Mouse (Mus musculus): ENCODE results near the gene Fhod1. TPM values are rescaled to one million over a fixed set of nuclear protein-coding genes. Genes with fewer than 3 reads are reported as not detected.
"Not testable (repeated sequence)": the region's sequence is repeated elsewhere in the genome, so short reads cannot be mapped to it uniquely, and the experiment has no call there.

Fhod1 gene
- polyA plus RNA-seq, 1 experiment from 2014 or later, result 8.7 TPM

- TF ChIP-seq EP300 (IDR thresholded peaks at IDR 0.05), result peak; percentile 70
- no peak for TF ChIP-seq CTCF (IDR thresholded peaks at IDR 0.05)
- Histone ChIP-seq H3K27ac (ENCODE audit: low read length) (peak within 1 kb of the TSS; percentile 74), H3K27me3 (replicated peaks; ENCODE audit: insufficient read depth, low read length) (no peaks in the 10 kb centered on the region), H3K9me3 (ENCODE audit: low read length) (no peaks in the 10 kb centered on the region), H3K4me2 (replicated peaks; ENCODE audit: low read depth, low read length) (peak within 1 kb of the TSS; percentile 81), H3K9ac (replicated peaks; ENCODE audit: low read depth) (no peak within 1 kb of the TSS), H3K4me3 (ENCODE audit: low read depth, low read length) (peak within 1 kb of the TSS; percentile 93), H3K4me1 (ENCODE audit: insufficient read depth, low read depth, low read length) (peaks cover 9% of the 10 kb centered on the region; the same call in 1 of the 2 replicates), H3K36me3 (ENCODE audit: insufficient read depth, low read length) (peaks cover 9% of the 10 kb centered on the region; the same call in 1 of the 2 replicates)
- WGBS, result 33% methylated on average over 11 of the region's 11 CpGs
- DNase-seq (ENCODE audit: low spot score), result peak; percentile 47
- ATAC-seq, result peak; percentile 17; the same call in 1 of the 2 replicates
Observed at GRCm38 (mm10) chr8:105295895-105296573, 51.7 kb downstream of the Fhod1 start, which contains the start of gene Exoc3l. Gene Exoc3l, minus strand, starts transcription at chr8:105296101.

- H3K4me2 ChIP-seq (replicated peaks; ENCODE audit: low read depth, low read length), result peak overlapping the region; percentile 51
- 49% methylated on average over 11 of the region's 11 CpGs for WGBS
- H3K4me3 ChIP-seq (ENCODE audit: low read depth, low read length), result peak overlapping the region; percentile 29
- H3K27me3 ChIP-seq (replicated peaks; ENCODE audit: insufficient read depth, low read length), result 0 out of 2 replicates have a peak, but pooled peaks cover 2% of the 10 kb centered on the region
- DNase-seq (ENCODE audit: low spot score) (no peak), ATAC-seq (no peak)
- no peak overlapping the region for H3K9ac ChIP-seq (replicated peaks; ENCODE audit: low read depth)
- H3K9me3 ChIP-seq (ENCODE audit: low read length), result no peaks in the 10 kb centered on the region
- peak overlapping the region; percentile 57 for H3K27ac ChIP-seq (ENCODE audit: low read length)
- H3K36me3 ChIP-seq (ENCODE audit: insufficient read depth, low read length), result 0 out of 2 replicates have a peak, but pooled peaks cover 5% of the 10 kb centered on the region
- TF ChIP-seq CTCF (IDR thresholded peaks at IDR 0.05) (no peak), EP300 (IDR thresholded peaks at IDR 0.05) (no peak)
- H3K4me1 ChIP-seq (ENCODE audit: insufficient read depth, low read depth, low read length), result peaks cover 13% of the 10 kb centered on the region
Observed at GRCm38 (mm10) chr8:105295256-105295655, 52.5 kb downstream of the Fhod1 start.

GRCm38 (mm10) chr8:105294776-105295175 lies 53.0 kb downstream of the Fhod1 start:
- Histone ChIP-seq H3K9ac (replicated peaks; ENCODE audit: low read depth) (no peak overlapping the region), H3K36me3 (ENCODE audit: insufficient read depth, low read length) (0 out of 2 replicates have a peak, but pooled peaks cover under 1% of the 10 kb centered on the region), H3K27me3 (replicated peaks; ENCODE audit: insufficient read depth, low read length) (0 out of 2 replicates have a peak, but pooled peaks cover 4% of the 10 kb centered on the region), H3K4me2 (replicated peaks; ENCODE audit: low read depth, low read length) (peak overlapping the region; percentile 51), H3K4me1 (ENCODE audit: insufficient read depth, low read depth, low read length) (peaks cover 18% of the 10 kb centered on the region), H3K27ac (ENCODE audit: low read length) (peak overlapping the region; percentile 57; the same call in 1 of the 2 replicates), H3K9me3 (ENCODE audit: low read length) (no peaks in the 10 kb centered on the region), H3K4me3 (ENCODE audit: low read depth, low read length) (no peak overlapping the region)
- WGBS, result 51% methylated on average over 9 of the region's 9 CpGs
- TF ChIP-seq EP300 (IDR thresholded peaks at IDR 0.05) (no peak), CTCF (IDR thresholded peaks at IDR 0.05) (no peak)
- ATAC-seq, result no peak
- no peak for DNase-seq (ENCODE audit: low spot score)

- Histone ChIP-seq H3K9ac (replicated peaks; ENCODE audit: low read depth) (no peak overlapping the region), H3K36me3 (ENCODE audit: insufficient read depth, low read length) (no peaks in the 10 kb centered on the region), H3K4me3 (ENCODE audit: low read depth, low read length) (no peak overlapping the region), H3K9me3 (ENCODE audit: low read length) (no peaks in the 10 kb centered on the region), H3K27ac (ENCODE audit: low read length) (no peak overlapping the region), H3K4me1 (ENCODE audit: insufficient read depth, low read depth, low read length) (peaks cover 17% of the 10 kb centered on the region), H3K27me3 (replicated peaks; ENCODE audit: insufficient read depth, low read length) (0 out of 2 replicates have a peak, but pooled peaks cover 4% of the 10 kb centered on the region), H3K4me2 (replicated peaks; ENCODE audit: low read depth, low read length) (no peak overlapping the region)
- no peak for ATAC-seq
- TF ChIP-seq CTCF (IDR thresholded peaks at IDR 0.05) (no peak), EP300 (IDR thresholded peaks at IDR 0.05) (no peak)
- 70% methylated on average over 19 of the region's 19 CpGs for WGBS
- DNase-seq (ENCODE audit: low spot score), result no peak
Observed at GRCm38 (mm10) chr8:105293405-105293804, 54.3 kb downstream of the Fhod1 start.

- Histone ChIP-seq H3K36me3 (ENCODE audit: insufficient read depth, low read length) (no peaks in the 10 kb centered on the region), H3K9ac (replicated peaks; ENCODE audit: low read depth) (no peak overlapping the region), H3K4me3 (ENCODE audit: low read depth, low read length) (no peak overlapping the region), H3K4me2 (replicated peaks; ENCODE audit: low read depth, low read length) (no peak overlapping the region), H3K27me3 (replicated peaks; ENCODE audit: insufficient read depth, low read length) (0 out of 2 replicates have a peak, but pooled peaks cover 4% of the 10 kb centered on the region), H3K27ac (ENCODE audit: low read length) (no peak overlapping the region), H3K9me3 (ENCODE audit: low read length) (no peaks in the 10 kb centered on the region), H3K4me1 (ENCODE audit: insufficient read depth, low read depth, low read length) (peaks cover 17% of the 10 kb centered on the region)
- DNase-seq (ENCODE audit: low spot score) (no peak), ATAC-seq (no peak)
- no peak for TF ChIP-seq EP300 (IDR thresholded peaks at IDR 0.05)
- no peak for TF ChIP-seq CTCF (IDR thresholded peaks at IDR 0.05)
- 65% methylated on average over 7 of the region's 7 CpGs for WGBS
Observed at GRCm38 (mm10) chr8:105292471-105292870, 55.3 kb downstream of the Fhod1 start.

GRCm38 (mm10) chr8:105291802-105292201 lies 56.0 kb downstream of the Fhod1 start:
- ATAC-seq; DNase-seq (ENCODE audit: low spot score); H3K27me3 ChIP-seq (replicated peaks; ENCODE audit: insufficient read depth, low read length); H3K36me3 ChIP-seq (ENCODE audit: insufficient read depth, low read length); H3K9ac ChIP-seq (replicated peaks; ENCODE audit: low read depth); H3K27ac ChIP-seq (ENCODE audit: low read length); H3K9me3 ChIP-seq (ENCODE audit: low read length); H3K4me2 ChIP-seq (replicated peaks; ENCODE audit: low read depth, low read length); H3K4me3 ChIP-seq (ENCODE audit: low read depth, low read length): not testable (repeated sequence)
- WGBS, result 63% methylated on average over 3 of the region's 3 CpGs
- peaks cover 13% of the 10 kb centered on the region for H3K4me1 ChIP-seq (ENCODE audit: insufficient read depth, low read depth, low read length)
- TF ChIP-seq CTCF (IDR thresholded peaks at IDR 0.05), result peak; percentile 35

- not testable (repeated sequence) for H3K9me3 ChIP-seq (ENCODE audit: low read length); DNase-seq (ENCODE audit: low spot score); H3K9ac ChIP-seq (replicated peaks; ENCODE audit: low read depth); ATAC-seq; H3K4me2 ChIP-seq (replicated peaks; ENCODE audit: low read depth, low read length); H3K27ac ChIP-seq (ENCODE audit: low read length); H3K27me3 ChIP-seq (replicated peaks; ENCODE audit: insufficient read depth, low read length); H3K36me3 ChIP-seq (ENCODE audit: insufficient read depth, low read length); H3K4me3 ChIP-seq (ENCODE audit: low read depth, low read length)
- WGBS, result 77% methylated on average over 8 of the region's 8 CpGs
- peaks cover 12% of the 10 kb centered on the region for H3K4me1 ChIP-seq (ENCODE audit: insufficient read depth, low read depth, low read length)
Observed at GRCm38 (mm10) chr8:105291364-105291763, 56.4 kb downstream of the Fhod1 start.
